Mouse (Mus musculus) brain, embryonic 14.5 days (tissue): ENCODE results near the gene Zfp329. TPM values are rescaled to one million over a fixed set of nuclear protein-coding genes. Genes with fewer than 3 reads are reported as not detected.

Experiments used
- DNase-seq: peaks from one replicate; pipeline ENCODE4 v3.0.0-alpha.2; 2011; ENCODE audit warnings: low read depth
- CTCF ChIP-seq: fragments of 200-500 bp; IDR thresholded peaks from 2 replicates; pipeline ENCODE4 v1.5.1; 2012; ENCODE audit warnings: inconsistent platforms, mild to moderate bottlenecking, moderate library complexity, borderline replicate concordance; ENCODE audit not compliant: insufficient read depth, insufficient read length; ENCODE audit errors: extremely low read depth
- POLR2A ChIP-seq: fragments of 200-500 bp; IDR thresholded peaks from 2 replicates; pipeline ENCODE4 v1.6.1; 2012; ENCODE audit warnings: mild to moderate bottlenecking, inconsistent platforms, borderline replicate concordance; ENCODE audit not compliant: poor library complexity, insufficient read depth, insufficient read length, severe bottlenecking; ENCODE audit errors: extremely low read depth
- polyA plus RNA-seq: library from polyadenylated mRNA; depleted of rRNA; stranded (reverse); fragments of >200 nt; gene quantifications from 2 replicates; pipeline ENCODE4 v1.2.3, GENCODE M21; 2012; rRNA removed

Gene Zfp329
- polyA plus RNA-seq, 1 experiment, result 22.6 TPM

DNA sequence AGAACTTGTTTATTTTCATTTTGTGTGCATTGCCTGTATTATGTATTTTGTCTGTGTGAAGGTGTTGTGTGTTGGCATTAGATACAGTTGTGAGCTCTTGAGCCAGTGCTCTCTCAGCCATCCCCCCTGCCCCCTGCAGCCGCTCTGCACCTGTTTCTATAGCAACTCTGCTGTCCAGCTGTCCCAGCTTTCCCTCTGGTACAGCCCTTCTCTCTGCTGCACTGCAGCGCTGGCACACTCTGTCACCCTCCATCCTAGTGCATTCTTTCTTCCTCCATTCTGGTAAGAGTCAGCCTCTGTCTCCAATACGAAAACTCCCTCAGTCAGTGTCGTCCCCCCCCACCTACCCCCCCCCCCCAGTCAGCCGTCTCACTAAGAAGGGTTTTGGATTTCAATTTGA, 30.6 kb downstream of the Zfp329 start:
- no peak for TF ChIP-seq POLR2A
- TF ChIP-seq CTCF, result no peak
- peak; percentile 34 for DNase-seq

DNA sequence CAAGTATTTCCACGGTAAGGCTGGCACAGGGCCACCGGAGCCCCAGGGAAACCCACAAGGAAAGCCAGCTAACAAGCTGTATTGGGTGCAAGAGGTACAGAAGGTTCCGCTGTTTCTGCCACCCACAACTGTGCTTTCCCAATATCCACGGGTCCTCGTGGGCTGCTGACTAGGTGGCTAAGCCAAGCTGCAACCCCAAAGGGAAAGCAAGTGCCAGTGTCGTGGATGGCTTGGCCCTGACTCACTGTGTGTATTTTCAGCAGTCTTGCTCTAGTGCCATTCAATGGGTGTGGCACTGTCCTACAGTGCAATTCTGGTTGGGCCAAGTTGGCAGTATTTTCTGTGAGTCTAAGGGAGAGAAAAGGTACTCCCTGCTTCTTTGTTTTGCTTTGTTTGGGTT, 31.3 kb downstream of the Zfp329 start:
- no peak for DNase-seq
- no peak for TF ChIP-seq CTCF

GRCm38 (mm10) chr7:12780151-12780830, 38.4 kb downstream of the Zfp329 start:
- TF ChIP-seq CTCF (no peak), POLR2A (no peak)
- DNase-seq, result peak; percentile 96

- no peak for TF ChIP-seq CTCF
- TF ChIP-seq POLR2A, result no peak
- no peak for DNase-seq
Measured at GRCm38 (mm10) chr7:12779782-12780150, 38.9 kb downstream of the Zfp329 start.

- DNase-seq, result peak; percentile 13
- TF ChIP-seq CTCF (no peak), POLR2A (no peak)
Measured at GRCm38 (mm10) chr7:12779141-12779540, 39.5 kb downstream of the Zfp329 start.

GRCm38 (mm10) chr7:12774606-12775005, 44.1 kb downstream of the Zfp329 start:
- DNase-seq, result peak; percentile 72
- TF ChIP-seq POLR2A, result no peak
- TF ChIP-seq CTCF, result no peak

GRCm38 (mm10) chr7:12774111-12774510, 44.5 kb downstream of the Zfp329 start:
- DNase-seq, result no peak
- TF ChIP-seq CTCF, result no peak
- no peak for TF ChIP-seq POLR2A

Other genes starting within 250 kb of the Zfp329 start
- 0.01 TPM in 2 replicates for gene Vmn2r53, start 210.1 kb downstream of the Zfp329 start, polyA plus RNA-seq
- 0.04 TPM in 1 of 2 replicates, not detected in the other for gene Vmn2r54, start 178.5 kb downstream of the Zfp329 start, polyA plus RNA-seq
- gene Vmn2r55, start 133.9 kb downstream of the Zfp329 start, polyA plus RNA-seq, result not detected in 2 replicates
- 0.01 TPM in 2 replicates for gene Vmn2r56, start 83.9 kb downstream of the Zfp329 start, polyA plus RNA-seq
- 21.8 and 25.6 TPM in 2 replicates for gene Zscan18, start 15.2 kb downstream of the Zfp329 start, polyA plus RNA-seq
- 11.4 and 13.4 TPM in 2 replicates for gene Zfp110, start 15.9 kb upstream of the Zfp329 start, polyA plus RNA-seq
- 9.4 and 10.5 TPM in 2 replicates for gene Zfp128, start 62.3 kb upstream of the Zfp329 start, polyA plus RNA-seq
- 14.2 and 17.8 TPM in 2 replicates for gene Zscan22, start 79.0 kb upstream of the Zfp329 start, polyA plus RNA-seq
- gene Rps5, start 103.4 kb upstream of the Zfp329 start, polyA plus RNA-seq, result 2,137 and 2,684 TPM in 2 replicates
- 2.6 and 3.3 TPM in 2 replicates for gene Rnf225, start 108.6 kb upstream of the Zfp329 start, polyA plus RNA-seq
- gene Zfp324, start 147.0 kb upstream of the Zfp329 start, polyA plus RNA-seq, result 14.1 and 16.1 TPM in 2 replicates
- gene Zfp446, start 159.0 kb upstream of the Zfp329 start, polyA plus RNA-seq, result 14.2 and 16.5 TPM in 2 replicates
- 0.75 and 1.9 TPM in 2 replicates for gene Slc27a5, start 179.3 kb upstream of the Zfp329 start, polyA plus RNA-seq
- 585 and 651 TPM in 2 replicates for gene Trim28, start 180.3 kb upstream of the Zfp329 start, polyA plus RNA-seq
- 54.8 and 54.9 TPM in 2 replicates for gene Zbtb45, start 191.2 kb upstream of the Zfp329 start, polyA plus RNA-seq
- 166 and 170 TPM in 2 replicates for gene Chmp2a, start 215.9 kb upstream of the Zfp329 start, polyA plus RNA-seq
- gene Ube2m, start 219.4 kb upstream of the Zfp329 start, polyA plus RNA-seq, result 373 and 391 TPM in 2 replicates
- 11.8 and 11.9 TPM in 2 replicates for gene Mzf1, start 235.9 kb upstream of the Zfp329 start, polyA plus RNA-seq